Mouse (Mus musculus): ENCODE measurements around the gene 4930426L09Rik.

The 4930426L09Rik gene

GRCm38 (mm10) chr2:19016839-19017238 is 18.7 kb downstream of the 4930426L09Rik start:
- DNase-seq = no peak

GRCm38 (mm10) chr2:19018034-19018433 is 19.9 kb downstream of the 4930426L09Rik start:
- no peak for DNase-seq

GRCm38 (mm10) chr2:19024807-19025206 is 26.7 kb downstream of the 4930426L09Rik start:
- DNase-seq = no peak

- DNase-seq = no peak
These were observed 39.3 kb downstream of the 4930426L09Rik start for GRCm38 (mm10) chr2:19037430-19037829.

- no peak for DNase-seq
These were observed 39.9 kb downstream of the 4930426L09Rik start for GRCm38 (mm10) chr2:19037907-19038570.

- no peak for DNase-seq
These were observed 50.1 kb downstream of the 4930426L09Rik start for GRCm38 (mm10) chr2:19048225-19048624.

GRCm38 (mm10) chr2:19049341-19049740 is 51.2 kb downstream of the 4930426L09Rik start:
- no peak for DNase-seq

Measured in thymus, adult 18-20 months (tissue).